Mouse (Mus musculus) stomach, adult 2 months (tissue): ENCODE results near the gene Olfr64. TPM values are rescaled to one million over a fixed set of nuclear protein-coding genes. Genes with fewer than 3 reads are reported as not detected.

Experiments used
- polyA plus RNA-seq: library from polyadenylated mRNA; depleted of rRNA; stranded (reverse); fragments of >200 nt; gene quantifications from 2 replicates; pipeline ENCODE4 v1.2.3, GENCODE M21; 2012; rRNA removed

Gene Olfr64
- not detected in 2 replicates for polyA plus RNA-seq

GRCm38 (mm10) chr7:103894385-103894784 is at the start of gene Olfr64:
Olfr64 (minus strand) TSS chr7:103894485.

GRCm38 (mm10) chr7:103934264-103934663 is 40.0 kb upstream of the Olfr64 start, which contains the start of gene Olfr632:
Olfr632 (plus strand) TSS chr7:103934347.

DNA sequence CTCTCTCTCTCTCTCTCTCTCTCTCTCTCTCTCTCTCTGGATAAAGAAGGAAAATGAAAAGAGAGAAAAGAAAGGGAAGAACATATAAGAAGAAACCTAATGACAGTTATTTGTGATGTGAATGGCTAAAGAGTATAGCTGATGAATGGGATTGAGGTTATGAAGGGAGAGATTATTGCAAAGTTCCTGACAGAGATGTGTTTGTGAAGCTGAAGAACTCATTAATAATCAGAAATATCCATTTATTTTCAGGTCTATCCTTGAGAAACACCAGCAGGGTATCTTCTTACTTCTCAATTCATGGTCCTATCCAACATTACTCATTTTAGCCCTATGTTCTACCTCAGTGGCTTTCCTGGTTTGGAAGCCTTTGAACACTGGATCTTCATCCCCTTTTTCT is 34.2 kb upstream of the Olfr64 start, which contains the start of gene Olfr631:
TSS of gene Olfr631 (plus strand) at position 301 of the 400 bp plus-strand sequence.

GRCm38 (mm10) chr7:103903187-103903586 is 8.9 kb upstream of the Olfr64 start, which contains the start of gene Olfr65:
Olfr65 (plus strand) TSS chr7:103903487.

GRCm38 (mm10) chr7:103886152-103886551 is 8.1 kb downstream of the Olfr64 start, which contains the start of gene Olfr66:
Olfr66 (minus strand) TSS chr7:103886252.

DNA sequence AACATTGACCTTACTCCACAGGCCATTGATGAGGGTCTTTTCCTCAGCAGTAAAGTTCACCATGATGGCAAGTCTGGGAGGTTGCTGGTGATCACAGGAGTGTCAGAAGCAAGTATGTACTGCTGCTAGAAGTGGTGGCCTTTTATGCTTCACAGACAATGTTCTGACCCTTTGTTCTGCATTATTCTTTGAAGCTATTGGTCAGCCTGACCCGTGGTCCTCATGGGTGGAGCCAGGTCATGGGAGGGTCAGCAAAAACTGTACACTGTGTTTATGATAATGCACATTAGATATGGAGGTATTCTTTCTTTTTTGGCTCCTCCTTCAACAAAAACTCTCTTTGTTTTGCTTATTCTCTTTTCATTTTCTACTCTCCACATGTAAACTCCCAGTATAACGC is 41.2 kb downstream of the Olfr64 start, which contains the start of gene Hbb-y:
TSS of gene Hbb-y (minus strand) at position 127 of the 400 bp plus-strand sequence.

GRCm38 (mm10) chr7:103843034-103843433 is 51.3 kb downstream of the Olfr64 start, which contains the start of gene Hbb-bh1:
Hbb-bh1 (minus strand) TSS chr7:103843164.

GRCm38 (mm10) chr7:103840268-103840667 is 54.0 kb downstream of the Olfr64 start, which contains the start of gene Hbb-bh2:
Hbb-bh2 (minus strand) TSS chr7:103840520.

Other genes with a start within 250 kb of the Olfr64 start
- not detected in 2 replicates for gene Olfr623, start 230.8 kb downstream of the Olfr64 start, polyA plus RNA-seq
- gene Olfr624, start 223.3 kb downstream of the Olfr64 start, polyA plus RNA-seq = not detected in 2 replicates
- gene Olfr625-ps1, start 211.8 kb downstream of the Olfr64 start, polyA plus RNA-seq = not detected in 2 replicates
- not detected in 2 replicates for gene Olfr243, start 179.8 kb downstream of the Olfr64 start, polyA plus RNA-seq
- gene Olfr628, start 164.1 kb downstream of the Olfr64 start, polyA plus RNA-seq = not detected in 2 replicates
- gene Olfr629, start 149.5 kb downstream of the Olfr64 start, polyA plus RNA-seq = not detected in 2 replicates
- not detected in 2 replicates for gene Olfr630, start 137.2 kb downstream of the Olfr64 start, polyA plus RNA-seq
- not detected in 2 replicates for gene Olfr69, start 122.9 kb downstream of the Olfr64 start, polyA plus RNA-seq
- not detected in 2 replicates for gene Olfr68, start 114.8 kb downstream of the Olfr64 start, polyA plus RNA-seq
- gene Olfr67, start 102.7 kb downstream of the Olfr64 start, polyA plus RNA-seq = not detected in 2 replicates
- gene Hbb-bt, start 80.5 kb downstream of the Olfr64 start, polyA plus RNA-seq = 4.5 and 10.0 TPM in 2 replicates
- gene Hbb-bs, start 66.4 kb downstream of the Olfr64 start, polyA plus RNA-seq = 47.8 and 134 TPM in 2 replicates
- not detected in 2 replicates for gene Hbb-bh2, start 54.0 kb downstream of the Olfr64 start, polyA plus RNA-seq
- not detected in 2 replicates for gene Hbb-bh1, start 51.3 kb downstream of the Olfr64 start, polyA plus RNA-seq
- not detected in 2 replicates for gene Hbb-y, start 41.3 kb downstream of the Olfr64 start, polyA plus RNA-seq
- not detected in 2 replicates for gene Olfr66, start 8.2 kb downstream of the Olfr64 start, polyA plus RNA-seq
- gene Olfr65, start 9.0 kb upstream of the Olfr64 start, polyA plus RNA-seq = not detected in 2 replicates
- not detected in 2 replicates for gene Olfr631, start 34.3 kb upstream of the Olfr64 start, polyA plus RNA-seq
- not detected in 2 replicates for gene Olfr632, start 39.9 kb upstream of the Olfr64 start, polyA plus RNA-seq
- not detected in 2 replicates for gene Olfr633, start 50.0 kb upstream of the Olfr64 start, polyA plus RNA-seq
- gene Olfr635, start 76.7 kb upstream of the Olfr64 start, polyA plus RNA-seq = not detected in 2 replicates
- gene Olfr638, start 104.3 kb upstream of the Olfr64 start, polyA plus RNA-seq = not detected in 2 replicates
- gene Olfr639, start 122.8 kb upstream of the Olfr64 start, polyA plus RNA-seq = not detected in 2 replicates
- gene Olfr640, start 131.1 kb upstream of the Olfr64 start, polyA plus RNA-seq = not detected in 2 replicates
- not detected in 2 replicates for gene Olfr641, start 141.0 kb upstream of the Olfr64 start, polyA plus RNA-seq
- gene Olfr642, start 158.2 kb upstream of the Olfr64 start, polyA plus RNA-seq = not detected in 2 replicates
- not detected in 2 replicates for gene 4930516K23Rik, start 167.0 kb upstream of the Olfr64 start, polyA plus RNA-seq
- gene Olfr644, start 177.4 kb upstream of the Olfr64 start, polyA plus RNA-seq = not detected in 2 replicates
- gene Olfr645, start 191.0 kb upstream of the Olfr64 start, polyA plus RNA-seq = not detected in 2 replicates
- not detected in 2 replicates for gene Olfr646, start 210.4 kb upstream of the Olfr64 start, polyA plus RNA-seq
- gene Ubqln5, start 235.3 kb upstream of the Olfr64 start, polyA plus RNA-seq = not detected in 2 replicates
- not detected in 2 replicates for gene Olfr643, start 242.9 kb upstream of the Olfr64 start, polyA plus RNA-seq
- gene Ubqln3, start 248.8 kb upstream of the Olfr64 start, polyA plus RNA-seq = not detected in 2 replicates